Mouse (Mus musculus) granulocyte monocyte progenitor cell, adult 5-6 weeks (primary cell): ENCODE data around the gene Mynn. TPM values are rescaled to one million over a fixed set of nuclear protein-coding genes. Genes with fewer than 3 reads are reported as not detected.

Experiments used
- ATAC-seq: replicated peaks from 2 replicates; pipeline ENCODE4 v1.8.0; 2016; ENCODE audit warnings: mild to moderate bottlenecking, moderate TSS enrichment, inconsistent platforms; ENCODE audit not compliant: poor library complexity, severe bottlenecking
- total RNA-seq, 2 experiments: library from RNA; stranded (forward) in 1 of 2; stranded (reverse) in 1 of 2; fragments of 200-712, 200-1000 nt in 1 of 2; fragments of >200 nt in 1 of 2; fragmentation: Nextera tagmentation in 1 of 2; gene quantifications; 2 replicates each; pipeline ENCODE4 v1.2.3; 2014 to 2017

Gene Mynn
- total RNA-seq, 2 experiments from 2014 or later, result 8.8 to 21.8 TPM

GRCm38 (mm10) chr3:30635629-30636028, 33.8 kb downstream of the Mynn start:
- no peak for ATAC-seq

- ATAC-seq, result no peak
Measured at GRCm38 (mm10) chr3:30644207-30644606, 42.3 kb downstream of the Mynn start, which contains the start of gene Lrriq4. Gene Lrriq4 (plus strand): TSS chr3:30644507.

- no peak for ATAC-seq
Measured at GRCm38 (mm10) chr3:30646761-30647160, 44.9 kb downstream of the Mynn start.

GRCm38 (mm10) chr3:30647440-30648090, 45.7 kb downstream of the Mynn start, which contains the start of gene Lrrc34:
Gene Lrrc34 (minus strand): TSS chr3:30647869.
- peak; percentile 97 for ATAC-seq

GRCm38 (mm10) chr3:30648466-30648865, 46.6 kb downstream of the Mynn start:
- ATAC-seq, result no peak

GRCm38 (mm10) chr3:30650062-30650841, 48.4 kb downstream of the Mynn start:
- ATAC-seq, result peak; percentile 24; the same call in 1 of the 2 replicates

- ATAC-seq, result peak; percentile 80
Measured at GRCm38 (mm10) chr3:30655937-30656336, 54.1 kb downstream of the Mynn start.

GRCm38 (mm10) chr3:30658486-30658885, 56.6 kb downstream of the Mynn start:
- no peak for ATAC-seq

Other genes starting within 250 kb of the Mynn start
- gene Mecom, start 54.1 kb upstream of the Mynn start, total RNA-seq (2014; fragmentation: Nextera tagmentation), result 1.9 TPM in 1 of 2 replicates, not detected in the other
- 0.72 and 0.90 TPM in 2 replicates for gene Mecom, start 54.1 kb upstream of the Mynn start, total RNA-seq (2017)
- not detected in 2 replicates for gene Actrt3, start 2.1 kb upstream of the Mynn start, total RNA-seq (2014; fragmentation: Nextera tagmentation)
- gene Actrt3, start 2.1 kb upstream of the Mynn start, total RNA-seq (2017), result not detected in 2 replicates
- not detected in 2 replicates for gene Lrriq4, start 42.4 kb downstream of the Mynn start, total RNA-seq (2014; fragmentation: Nextera tagmentation)
- gene Lrriq4, start 42.4 kb downstream of the Mynn start, total RNA-seq (2017), result not detected in 2 replicates
- gene Lrrc34, start 45.8 kb downstream of the Mynn start, total RNA-seq (2014; fragmentation: Nextera tagmentation), result not detected in 2 replicates
- gene Lrrc34, start 45.8 kb downstream of the Mynn start, total RNA-seq (2017), result 0.56 TPM in 1 of 2 replicates, not detected in the other
- gene Lrrc31, start 97.8 kb downstream of the Mynn start, total RNA-seq (2014; fragmentation: Nextera tagmentation), result not detected in 2 replicates
- not detected in 2 replicates for gene Lrrc31, start 97.8 kb downstream of the Mynn start, total RNA-seq (2017)
- gene Samd7, start 144.2 kb downstream of the Mynn start, total RNA-seq (2014; fragmentation: Nextera tagmentation), result not detected in 2 replicates
- gene Samd7, start 144.2 kb downstream of the Mynn start, total RNA-seq (2017), result not detected in 2 replicates
- 55.9 and 87.3 TPM in 2 replicates for gene Sec62, start 190.8 kb downstream of the Mynn start, total RNA-seq (2014; fragmentation: Nextera tagmentation)
- gene Sec62, start 190.8 kb downstream of the Mynn start, total RNA-seq (2017), result 98.6 and 99.8 TPM in 2 replicates